Mouse (Mus musculus): ENCODE data around the gene Itgae. TPM values are rescaled to one million over a fixed set of nuclear protein-coding genes. Genes with fewer than 3 reads are reported as not detected.

Itgae gene
- 10 to 100 TPM; 27.3 to 32.7 TPM for total RNA-seq (2023)

GRCm38 (mm10) chr11:73090283-73090682 is at the start of gene Itgae:
Itgae (plus strand) TSS chr11:73090583.

GRCm38 (mm10) chr11:73047542-73047996 is 42.8 kb upstream of the Itgae start, which contains the start of gene Ncbp3:
Ncbp3 (plus strand) TSS chr11:73047783.

DNA sequence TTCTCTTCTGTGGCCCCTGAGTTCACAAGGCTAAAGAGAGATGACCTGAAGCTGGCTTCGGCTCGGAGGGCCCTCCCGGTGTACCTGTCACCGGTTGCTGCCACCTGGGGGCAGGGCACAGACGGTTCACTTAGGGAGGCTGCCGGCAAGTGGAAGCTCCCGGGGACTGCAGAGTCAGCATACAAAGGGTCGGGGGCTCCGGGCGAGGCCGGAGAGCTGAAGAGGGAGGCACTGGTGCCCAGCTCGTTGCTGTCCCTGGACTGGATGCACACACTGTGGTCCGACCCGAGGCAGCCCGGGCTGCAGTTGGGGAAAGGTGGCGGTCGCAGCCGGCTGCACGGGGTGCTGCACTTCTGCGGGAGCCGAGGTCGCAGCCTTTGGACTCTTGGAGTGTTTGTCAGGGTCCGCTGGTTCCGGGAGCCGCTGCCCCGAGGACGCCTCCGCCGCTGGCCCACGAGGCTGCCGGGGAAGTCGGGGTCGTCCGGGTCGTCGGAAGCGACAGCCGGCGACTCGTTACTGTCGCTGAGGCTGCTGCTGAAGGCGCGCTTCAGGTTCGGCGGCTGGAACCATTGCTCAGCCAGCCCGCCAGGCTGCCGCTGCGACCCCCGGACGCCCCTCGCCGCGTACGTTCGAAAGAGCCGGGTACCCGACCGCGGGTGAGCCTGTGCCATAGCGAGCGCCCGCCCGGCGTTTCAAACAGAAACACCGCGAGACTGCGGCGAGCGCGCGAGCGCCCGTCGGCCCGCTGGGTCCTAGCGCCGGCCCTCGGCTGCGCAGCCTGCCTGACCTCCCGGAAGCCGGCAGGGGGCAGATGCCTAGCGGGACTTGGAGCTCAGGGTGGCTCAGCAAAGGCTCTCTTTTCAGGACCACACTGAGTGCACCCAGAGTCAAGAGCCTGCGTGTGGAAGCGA is 47.5 kb downstream of the Itgae start, which contains the start of gene Haspin:
Gene Haspin (minus strand): TSS at position 704 of the 911 bp plus-strand sequence.

GRCm38 (mm10) chr11:73159957-73160810 is 69.8 kb downstream of the Itgae start, which contains the start of gene P2rx5:
P2rx5 (plus strand) TSS chr11:73160421.

GRCm38 (mm10) chr11:73176608-73177508 is 86.5 kb downstream of the Itgae start, which contains the start of the genes Emc6 and Tax1bp3:
Emc6 (minus strand) TSS chr11:73177037.
Tax1bp3 (plus strand) TSS chr11:73177083.

Other genes starting within 250 kb of the Itgae start
- 100 to 1,000 TPM; 226 to 247 TPM for gene Atp2a3, start 129.4 kb upstream of the Itgae start, total RNA-seq (2023)
- 1 to 10 TPM in 1 of 2 experiments, under 1 TPM in 1; 0.73 to 1.5 TPM for gene P2rx1, start 91.5 kb upstream of the Itgae start, total RNA-seq (2023)
- gene Camkk1, start 71.6 kb upstream of the Itgae start, total RNA-seq (2023), result 1 to 10 TPM; 4.9 to 5.3 TPM
- 10 to 100 TPM; 26.4 to 30.1 TPM for gene Ncbp3, start 42.8 kb upstream of the Itgae start, total RNA-seq (2023)
- 1 to 10 TPM; 2.6 to 3.0 TPM for gene Haspin, start 47.7 kb downstream of the Itgae start, total RNA-seq (2023)
- gene P2rx5, start 69.8 kb downstream of the Itgae start, total RNA-seq (2023), result under 1 TPM in 1 of 2 experiments, not detected in 1; 0.76 TPM
- gene Emc6, start 86.5 kb downstream of the Itgae start, total RNA-seq (2023), result 10 to 100 TPM; 45.0 to 48.6 TPM
- 1 to 10 TPM; 8.7 to 9.8 TPM for gene Tax1bp3, start 86.5 kb downstream of the Itgae start, total RNA-seq (2023)
- gene Ctns, start 108.5 kb downstream of the Itgae start, total RNA-seq (2023), result 10 to 100 TPM; 17.6 to 19.5 TPM
- gene Shpk, start 108.9 kb downstream of the Itgae start, total RNA-seq (2023), result 1 to 10 TPM; 5.7 to 6.6 TPM
- not detected for gene Trpv1, start 143.7 kb downstream of the Itgae start, total RNA-seq (2023)
- not detected for gene Trpv3, start 176.8 kb downstream of the Itgae start, total RNA-seq (2023)
- gene Aspa, start 239.0 kb downstream of the Itgae start, total RNA-seq (2023), result not detected
- not detected for gene Gm49340, start 239.2 kb downstream of the Itgae start, total RNA-seq (2023)
- not detected for gene Spata22, start 239.2 kb downstream of the Itgae start, total RNA-seq (2023)

All from T-cell, adult 66 days (primary cell).